Mouse (Mus musculus): ENCODE data around the gene Frmd5.

The Frmd5 gene

DNA sequence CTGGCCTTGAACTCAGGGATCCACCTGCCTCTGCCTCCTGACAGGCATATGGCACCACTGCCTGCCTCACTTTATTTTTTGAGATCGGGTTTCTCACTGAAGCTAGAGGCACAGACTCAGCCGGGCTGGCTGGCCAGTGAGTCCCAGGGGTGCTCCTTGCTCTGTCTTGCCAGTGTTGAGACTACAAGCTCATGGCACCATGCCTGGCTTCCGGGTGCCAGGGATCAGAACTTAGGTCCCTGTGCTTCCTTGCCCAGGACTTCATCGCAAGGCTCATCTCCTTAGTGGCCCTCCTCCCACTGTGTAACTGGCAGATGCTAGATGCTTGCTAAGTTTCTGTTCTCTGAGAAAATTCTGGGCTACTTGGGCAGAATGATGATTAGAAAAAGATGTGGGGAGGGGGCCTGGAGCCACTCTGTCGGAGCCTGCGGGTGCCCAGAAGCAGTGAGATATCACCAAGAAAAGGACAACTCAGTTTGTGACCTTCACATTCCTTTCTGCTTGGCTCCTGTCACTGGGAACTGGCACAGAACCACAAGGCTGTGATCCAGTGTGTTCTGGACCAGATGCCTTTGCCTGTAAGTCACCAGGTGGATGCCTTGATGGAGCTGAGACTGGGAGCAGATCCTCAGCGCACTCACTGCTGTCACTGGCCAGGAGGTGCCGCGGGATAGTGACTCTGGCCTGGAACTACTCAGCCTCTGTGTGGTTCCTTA, 192.2 kb downstream of the Frmd5 start:
- DNase-seq, result no peak

DNA sequence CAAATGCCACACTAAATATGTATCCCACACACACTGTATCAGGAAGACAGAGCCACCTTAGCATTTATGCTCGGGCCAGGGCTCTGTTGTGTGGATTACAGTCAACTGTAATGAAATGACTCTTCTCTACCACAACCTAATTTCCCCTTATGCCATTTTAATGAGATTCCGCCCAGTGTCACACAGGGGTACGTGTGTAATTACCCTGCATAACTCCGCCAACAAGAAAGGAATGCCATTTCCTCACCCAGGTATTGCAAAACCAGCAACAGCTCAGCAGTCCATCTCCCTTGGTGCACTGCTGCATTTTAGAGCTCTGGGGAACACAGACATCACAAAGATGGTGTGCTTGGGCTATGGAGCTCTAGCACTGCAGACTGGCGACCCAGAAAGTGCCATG, 194.8 kb downstream of the Frmd5 start:
- DNase-seq, result no peak

DNA sequence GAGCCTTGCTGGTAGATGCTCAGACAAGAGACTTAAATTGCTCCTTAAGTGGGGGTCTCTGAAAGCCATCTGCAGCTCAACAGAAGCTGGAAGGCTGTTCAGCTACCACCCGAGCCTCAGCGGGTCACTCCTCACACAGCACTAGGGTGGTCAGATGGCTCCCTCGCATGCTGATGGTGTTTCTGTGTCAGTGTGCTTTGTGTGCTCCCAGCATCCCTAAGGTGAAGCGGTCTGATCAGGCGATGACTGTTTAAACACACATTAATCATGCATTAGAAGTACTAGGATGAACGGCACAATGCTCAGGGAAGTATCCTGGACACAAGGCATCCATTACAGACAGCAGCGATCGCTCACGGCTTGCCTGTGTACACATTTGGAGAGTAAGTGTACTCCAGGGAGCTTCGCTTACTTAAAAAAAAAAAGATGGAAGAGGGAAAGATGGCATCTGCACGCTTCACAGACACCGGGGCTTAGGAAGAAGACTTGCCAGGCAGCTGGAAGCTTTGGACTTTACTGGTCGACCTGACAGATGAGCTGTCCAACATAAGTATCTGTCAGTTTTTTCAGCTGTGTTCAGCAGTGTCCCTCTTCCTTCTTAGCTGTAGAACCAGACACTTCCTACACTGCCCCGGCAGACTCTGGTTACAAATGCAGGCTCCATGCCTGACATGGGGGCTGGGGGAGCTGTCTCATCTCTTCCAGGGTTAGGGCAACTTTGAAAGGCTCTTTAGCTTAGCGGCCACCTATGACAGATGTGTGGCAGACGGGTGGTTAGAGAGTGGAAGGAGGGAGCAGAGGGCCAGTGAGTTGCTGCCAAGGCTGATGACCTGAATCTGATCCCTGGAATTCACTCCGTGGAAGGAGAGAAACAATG, 196.6 kb downstream of the Frmd5 start:
- no peak for DNase-seq

DNA sequence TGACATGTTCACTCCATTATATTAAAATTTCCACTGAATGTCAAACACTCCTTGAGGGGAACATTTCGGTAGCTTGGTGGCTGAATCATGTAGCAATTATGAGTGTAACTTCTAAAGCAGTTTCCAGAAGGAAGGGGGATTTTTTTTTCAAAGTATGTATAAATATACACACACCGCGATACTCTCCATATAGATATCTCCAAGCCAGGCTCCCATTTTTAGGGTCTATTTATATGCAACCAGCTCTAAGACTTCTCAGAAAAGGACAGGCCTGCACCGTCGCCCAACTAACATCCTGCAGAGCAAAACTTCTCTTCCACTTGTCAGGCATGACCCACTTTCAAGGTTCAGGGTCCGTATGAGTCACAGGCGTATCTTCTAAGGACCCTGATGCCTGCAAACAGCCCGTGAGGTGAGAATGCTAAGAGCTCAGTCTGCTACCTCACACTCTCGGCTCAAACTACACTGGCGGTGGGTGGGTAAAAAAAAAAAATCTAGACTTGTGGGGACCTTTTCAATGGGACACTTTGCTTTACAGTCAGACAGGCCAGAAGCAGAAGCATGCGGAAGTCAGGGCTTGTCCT, 197.7 kb downstream of the Frmd5 start:
- DNase-seq, result no peak

DNA sequence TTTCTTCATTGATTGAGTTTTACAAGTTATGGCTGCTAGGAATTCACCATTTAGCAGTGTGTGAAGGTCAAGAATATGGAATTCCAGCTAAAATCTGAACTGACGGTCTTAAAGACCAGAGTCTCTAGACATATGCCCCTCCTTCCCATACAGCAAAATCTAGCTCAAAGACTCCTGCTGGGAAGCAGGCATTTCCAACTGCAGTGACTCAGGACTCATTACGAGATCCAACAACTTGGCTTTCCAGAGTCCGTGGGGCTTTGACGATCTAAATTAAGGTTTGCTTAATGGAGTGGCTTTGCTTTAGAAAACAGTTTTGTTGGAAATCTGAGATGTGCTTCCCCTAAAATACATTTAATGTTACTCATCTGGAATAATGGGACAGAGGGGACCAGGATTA, 204.5 kb downstream of the Frmd5 start:
- no peak for DNase-seq

DNA sequence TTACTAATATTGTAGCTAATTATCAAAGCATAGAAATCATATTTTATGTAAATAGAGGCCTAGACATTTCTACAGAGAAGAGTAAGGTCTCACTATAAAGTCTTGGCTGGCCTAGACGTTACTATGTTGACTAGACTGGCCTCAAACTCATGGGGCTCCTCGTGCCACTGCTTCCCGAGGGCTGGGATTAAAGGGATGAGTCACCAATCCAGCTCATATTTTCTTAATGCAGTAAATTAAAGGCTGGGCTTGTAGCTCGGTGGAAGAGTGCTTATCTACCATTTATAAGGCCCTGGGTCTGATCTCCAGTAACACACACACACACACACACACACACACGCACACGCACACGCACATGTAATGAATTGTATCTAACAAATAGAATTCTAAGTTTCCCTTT, 205.3 kb downstream of the Frmd5 start:
- no peak for DNase-seq

DNA sequence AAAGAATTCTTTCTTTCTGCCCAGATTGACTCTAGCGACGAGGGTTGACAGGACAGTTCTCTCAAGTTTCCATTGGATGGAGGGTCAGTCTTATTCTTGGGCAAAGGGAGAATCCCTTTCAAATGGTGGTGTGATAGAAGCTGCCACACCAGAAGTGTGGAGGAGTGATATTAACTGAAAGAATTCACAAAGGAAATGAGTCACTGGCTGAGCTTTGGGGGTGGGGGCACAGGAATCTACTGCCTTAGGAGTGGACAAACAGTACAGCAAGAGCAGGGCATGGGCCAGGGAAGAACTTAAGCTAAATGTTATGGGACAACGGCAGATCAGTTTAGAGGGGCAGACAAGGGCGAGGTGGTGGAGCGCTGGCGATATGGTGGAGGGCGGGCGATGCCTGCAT, 206.2 kb downstream of the Frmd5 start:
- no peak for DNase-seq

DNA sequence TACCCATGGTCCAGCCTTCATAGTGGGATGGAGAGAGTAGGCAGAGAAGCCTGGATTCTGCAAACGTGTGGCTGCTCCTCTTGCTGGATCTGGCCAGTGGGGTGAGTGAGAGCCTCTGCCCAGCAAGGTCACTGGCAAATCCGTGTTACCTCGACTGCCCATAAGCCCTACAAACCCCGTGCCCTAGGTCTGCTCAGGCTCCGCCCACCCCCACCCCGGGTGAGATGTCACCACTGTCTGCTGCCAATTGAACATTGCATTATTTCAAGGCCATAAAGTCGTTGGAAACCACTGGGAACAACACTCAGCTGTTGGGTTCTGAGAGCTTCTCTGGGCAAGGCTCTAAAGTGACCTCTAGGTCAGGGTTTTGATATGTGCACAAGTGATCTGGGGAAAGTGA, 208.6 kb downstream of the Frmd5 start:
- DNase-seq, result no peak

DNA sequence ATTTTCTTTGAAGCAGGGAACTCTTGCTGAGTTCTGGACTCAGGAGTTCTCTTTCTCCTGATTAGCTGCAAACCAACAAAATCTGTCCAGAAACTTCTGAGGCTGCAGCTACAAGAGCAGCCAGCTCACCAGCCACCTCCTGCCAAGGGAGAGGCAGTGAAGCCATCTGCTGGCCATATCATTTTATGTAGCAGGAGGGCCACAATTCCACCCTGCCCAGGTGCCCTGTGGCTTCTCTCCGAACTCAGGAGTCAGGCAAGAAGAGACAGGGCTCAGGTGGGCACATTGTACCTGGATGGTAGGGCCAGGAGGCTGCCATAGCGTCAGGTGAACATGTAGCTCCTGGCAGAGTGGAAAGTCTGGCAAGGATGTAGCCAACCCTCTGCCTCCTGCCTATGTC, 210.3 kb downstream of the Frmd5 start:
- DNase-seq, result no peak

DNA sequence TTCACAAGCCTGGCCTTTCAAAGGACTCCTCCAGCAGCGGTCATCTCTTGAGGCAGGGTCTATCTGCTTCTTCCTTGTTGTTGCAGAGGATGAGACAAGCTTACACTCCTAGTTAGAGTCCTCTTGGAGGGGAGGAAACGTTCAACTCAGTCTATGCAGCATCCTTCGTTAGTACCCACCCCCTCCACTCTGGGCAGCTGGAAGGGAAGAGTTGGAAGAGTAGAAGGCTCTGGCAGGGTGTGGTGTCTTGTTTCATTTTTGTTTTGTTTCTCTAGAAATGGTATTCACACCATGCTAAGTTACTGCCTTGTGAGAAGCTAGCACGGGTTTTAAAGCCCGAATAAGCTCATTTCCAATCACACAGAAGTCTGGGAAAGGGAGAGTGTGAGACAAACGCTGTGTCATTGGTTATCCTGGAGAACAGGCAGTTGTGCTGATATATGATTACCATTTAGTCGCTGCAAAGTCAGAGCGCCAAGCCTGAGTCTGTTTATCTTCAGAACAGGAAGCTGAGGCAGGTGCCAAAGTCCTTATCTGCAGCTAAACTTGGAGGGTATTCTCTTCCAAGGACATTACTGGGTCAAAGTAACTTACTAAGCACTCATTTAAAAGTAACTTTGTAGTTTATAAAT, 212.1 kb downstream of the Frmd5 start:
- DNase-seq, result no peak

DNA sequence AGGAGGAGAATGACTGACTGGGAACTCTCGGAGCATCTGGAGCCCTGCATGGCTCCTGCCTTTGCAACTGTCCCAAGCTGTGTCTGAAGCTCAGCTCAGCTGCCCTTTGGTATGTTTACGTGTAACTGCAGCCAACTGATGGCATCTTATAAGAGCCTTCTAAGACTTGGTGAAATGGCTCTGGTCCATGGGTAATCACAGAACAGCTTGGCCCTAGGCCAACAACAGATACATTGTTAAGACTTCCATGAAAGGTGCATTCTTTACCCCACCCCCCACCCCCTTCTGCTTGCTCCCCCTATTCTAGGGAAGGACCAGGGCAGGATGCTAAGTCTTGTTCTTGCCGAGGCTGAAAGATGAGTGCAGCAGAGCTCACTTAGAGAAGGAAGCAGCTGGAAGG, 212.8 kb downstream of the Frmd5 start:
- DNase-seq, result no peak

DNA sequence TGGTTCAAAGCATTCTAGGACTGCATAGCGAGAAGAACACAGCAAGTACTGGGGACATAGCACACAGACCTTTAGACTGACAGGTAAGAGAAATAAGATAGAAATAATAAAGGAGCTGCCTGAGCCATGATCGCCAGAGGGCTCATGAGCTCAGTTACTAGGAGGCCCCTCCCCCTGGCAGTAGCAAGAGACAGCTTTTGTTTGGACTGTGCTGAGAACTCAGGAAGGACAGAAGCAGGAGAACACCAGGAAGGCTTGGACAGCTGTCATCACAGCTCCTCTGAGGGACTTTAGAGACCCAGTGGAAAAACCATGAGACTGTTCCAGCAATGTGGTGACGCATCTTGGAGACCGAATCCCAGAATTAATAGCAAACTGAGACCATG, 218.6 kb downstream of the Frmd5 start:
- no peak for DNase-seq

DNA sequence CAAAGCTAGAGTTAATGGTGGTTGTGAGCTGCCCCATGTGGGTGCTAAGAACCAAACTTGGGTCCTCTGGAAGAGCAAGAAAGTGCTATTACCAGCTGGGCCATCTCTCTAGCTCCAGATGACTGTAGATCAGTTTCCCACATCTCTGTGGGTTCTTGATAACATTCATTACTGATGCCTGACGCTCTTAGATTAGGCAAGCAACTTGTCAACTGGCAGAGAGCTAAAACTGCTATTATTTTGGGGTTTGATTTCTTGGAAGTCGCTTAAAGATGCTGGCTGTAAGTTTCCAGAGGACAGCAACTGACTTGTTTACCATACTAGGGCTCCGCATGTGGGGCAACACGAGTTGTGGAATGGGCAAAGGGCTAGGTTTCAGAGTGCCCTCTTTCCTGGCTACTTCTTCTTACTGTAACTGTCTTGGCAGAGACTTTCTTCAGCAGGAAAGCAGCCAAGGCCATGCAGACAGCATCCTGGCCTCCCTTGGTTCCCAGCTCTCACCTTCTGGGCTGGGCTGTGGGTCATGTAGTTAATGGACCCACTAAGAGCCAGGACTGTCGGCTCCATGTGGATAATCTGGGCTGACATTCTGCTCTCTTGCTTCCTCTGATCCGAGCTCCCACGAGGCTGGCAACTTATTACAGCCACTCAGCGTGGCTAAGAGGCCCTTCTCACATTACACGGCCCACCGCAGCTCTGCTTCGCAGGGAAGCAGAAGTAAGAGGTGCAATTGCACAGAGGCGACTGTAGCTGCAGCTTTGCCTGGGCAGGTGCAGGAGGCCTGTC, 219.2 kb downstream of the Frmd5 start:
- no peak for DNase-seq

DNA sequence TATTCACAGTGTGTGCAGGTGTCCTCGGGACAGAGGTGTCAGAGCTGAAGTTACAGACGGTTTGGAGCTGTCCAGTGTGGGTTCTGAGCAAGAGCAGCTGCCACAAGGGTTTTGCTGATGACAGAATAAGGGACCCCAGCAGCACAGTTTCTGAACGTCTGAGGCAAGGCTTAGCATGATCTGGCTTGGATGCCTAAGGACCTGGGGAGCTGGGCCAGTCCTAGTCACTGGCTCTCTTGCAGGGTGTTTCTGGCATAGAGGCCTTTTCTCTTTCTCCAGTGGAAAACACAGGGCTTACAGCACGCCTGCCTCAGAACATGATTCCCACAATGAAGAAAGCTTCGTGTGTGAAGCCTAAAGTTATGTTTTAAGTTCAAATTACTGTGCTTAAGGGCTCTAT, 222.2 kb downstream of the Frmd5 start:
- DNase-seq, result no peak

DNA sequence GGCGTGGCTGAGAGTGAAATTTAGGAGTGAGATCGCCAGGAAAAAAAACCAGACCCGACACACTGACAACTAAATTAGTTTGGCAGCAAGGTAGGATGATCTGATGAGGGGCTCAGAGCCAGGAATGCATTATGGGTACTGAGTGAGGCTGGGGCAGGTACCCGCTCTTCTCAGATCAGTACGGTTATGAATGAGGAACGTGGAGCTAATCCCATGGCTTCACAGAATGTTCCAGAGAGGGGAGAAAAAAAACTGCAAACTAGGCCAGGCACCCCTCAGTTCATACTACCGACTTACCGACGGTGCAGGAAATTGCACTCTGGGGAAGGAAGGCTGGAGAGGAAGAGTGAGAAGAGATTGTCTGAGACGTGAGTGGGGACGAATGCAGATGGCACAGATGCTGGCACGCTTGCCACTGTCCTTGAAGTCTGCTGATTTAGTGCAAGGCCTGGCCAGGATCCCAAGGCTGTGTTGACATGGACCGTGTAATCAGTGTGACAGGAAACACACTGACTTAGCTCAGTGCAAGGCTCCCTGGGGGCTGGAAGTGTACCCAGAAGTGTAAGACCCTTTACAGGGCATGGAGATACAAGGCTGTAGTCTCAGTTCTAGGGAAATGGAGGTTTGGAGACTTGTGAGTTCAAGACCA, 223.3 kb downstream of the Frmd5 start:
- peak in 1 of 2 experiments; percentile 16 for DNase-seq

DNA sequence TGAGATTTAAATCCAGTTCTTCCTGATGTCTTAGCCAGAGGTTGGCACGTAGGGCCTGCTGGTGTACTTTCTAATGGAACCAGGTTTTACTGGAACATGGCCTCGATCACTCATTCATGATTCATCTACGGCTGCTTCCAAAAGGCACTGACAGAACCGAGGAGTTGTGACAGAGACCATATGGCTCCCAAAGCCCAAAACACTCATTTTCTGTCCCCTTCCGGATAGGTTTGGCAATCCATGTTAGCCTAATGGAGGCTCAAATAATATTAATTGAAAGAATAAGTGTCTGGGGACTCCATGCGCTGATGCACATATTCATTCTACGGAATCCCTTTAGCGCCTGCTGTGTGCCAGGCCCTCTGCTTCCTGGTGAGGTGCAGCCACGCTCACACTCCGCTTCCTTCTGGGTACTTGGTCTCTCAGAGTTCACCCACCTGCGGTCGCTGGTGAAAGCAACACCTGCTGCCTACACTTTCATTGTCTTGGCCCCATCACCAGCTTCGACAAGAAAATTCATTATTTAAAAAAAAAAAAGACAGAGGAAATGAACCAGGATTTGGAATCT, 224.0 kb downstream of the Frmd5 start:
- DNase-seq, result no peak

DNA sequence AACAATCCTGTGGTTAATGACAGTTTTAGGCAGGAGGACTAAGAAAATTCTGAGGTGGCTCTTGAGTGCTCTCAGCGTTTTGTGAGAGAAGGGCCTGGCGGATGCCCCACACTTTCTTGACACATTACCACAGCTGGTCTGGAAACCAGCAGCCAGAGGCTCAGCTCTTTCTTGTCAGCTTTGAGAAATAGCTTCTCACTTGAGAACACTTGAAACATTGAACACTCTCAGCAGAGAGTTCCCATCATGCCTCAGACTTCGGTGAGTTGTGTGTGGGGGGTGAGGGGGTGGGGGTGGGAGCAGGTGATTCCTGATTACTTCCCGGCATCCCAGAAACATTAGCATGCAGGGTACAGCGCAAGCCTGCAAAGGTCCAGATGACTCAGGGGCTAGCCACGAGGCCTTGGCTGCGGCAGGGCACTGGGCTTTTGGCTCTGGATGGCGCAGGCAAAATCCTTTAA, 231.1 kb downstream of the Frmd5 start:
- DNase-seq, result no peak

DNA sequence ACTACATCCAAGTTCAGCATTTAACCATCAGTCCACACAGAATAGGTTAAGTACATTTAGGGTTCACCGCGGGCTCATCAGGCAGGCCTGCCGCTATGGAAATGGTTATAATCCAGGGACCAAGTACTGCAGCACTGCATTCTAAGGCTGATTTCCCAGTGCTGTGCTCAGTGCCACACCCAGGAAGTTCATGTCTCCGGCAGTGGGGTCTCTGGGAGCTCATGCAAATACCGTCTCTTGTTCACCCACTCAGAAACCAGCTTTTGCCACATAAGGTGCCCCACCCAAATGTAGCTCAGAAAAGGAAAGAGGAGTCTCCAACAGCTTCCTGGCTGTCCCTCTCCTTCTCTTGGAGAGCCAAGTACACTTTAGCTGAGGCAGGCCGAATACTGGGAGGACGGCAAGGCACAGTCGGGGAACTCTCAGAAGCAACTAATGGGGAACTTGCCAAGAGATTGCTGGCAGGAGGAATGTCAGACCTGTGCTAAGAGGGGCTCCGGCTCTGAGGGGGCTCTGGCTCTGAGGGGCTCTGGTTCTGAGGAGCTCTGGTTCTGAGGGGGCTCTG, 232.7 kb downstream of the Frmd5 start:
- DNase-seq, result no peak

DNA sequence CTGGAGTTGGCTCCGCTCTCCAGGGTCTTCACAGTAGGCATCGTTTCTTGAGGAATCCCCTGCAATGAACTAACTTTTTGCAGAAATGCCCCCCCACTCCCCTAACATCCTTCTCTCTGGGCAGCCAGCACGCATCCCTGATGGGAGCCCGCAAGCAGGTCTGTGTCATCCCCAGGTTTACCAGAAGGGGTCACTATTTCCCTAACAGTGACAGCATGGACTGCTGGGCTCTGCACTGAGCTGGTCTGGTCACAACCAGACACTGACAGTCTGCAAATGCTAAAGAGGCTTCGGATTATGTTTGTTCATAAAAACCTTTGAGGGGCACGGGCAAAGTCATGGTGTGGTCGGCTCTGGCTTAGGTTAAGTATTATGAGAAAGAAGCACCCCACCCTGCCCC, 235.1 kb downstream of the Frmd5 start:
- DNase-seq, result peak; percentile 57 to 78

DNA sequence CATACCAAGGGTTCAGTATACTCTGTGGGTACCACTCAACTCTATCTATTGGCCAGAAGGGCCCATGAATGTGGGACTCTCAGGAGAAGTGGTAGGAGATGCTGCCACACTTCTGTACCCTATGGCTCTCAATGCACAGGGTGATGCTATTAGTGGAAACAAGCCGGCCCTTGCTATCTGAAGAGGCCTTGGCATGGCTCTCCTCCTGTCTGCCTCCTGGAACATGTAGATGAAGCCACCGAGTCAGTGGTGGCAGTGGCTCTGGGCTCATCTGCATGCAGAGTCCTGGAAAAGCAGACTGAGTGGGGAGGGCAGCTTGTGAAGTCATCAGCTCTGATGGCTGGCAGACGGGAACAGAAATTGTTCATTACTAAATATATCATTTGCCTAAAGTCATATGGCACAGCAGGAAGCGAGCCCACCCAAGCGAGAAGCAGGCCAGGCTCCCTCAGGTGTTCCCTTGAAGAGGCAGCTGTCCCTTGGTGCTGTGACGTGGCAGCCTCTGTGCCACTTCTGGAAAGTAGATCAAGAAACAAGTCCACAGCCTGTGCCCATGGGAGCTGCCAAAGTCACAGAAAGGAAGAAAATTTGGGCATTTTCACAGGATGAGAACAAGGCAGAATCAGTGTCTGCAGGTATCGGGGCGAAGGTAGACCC, 235.8 kb downstream of the Frmd5 start:
- no peak for DNase-seq

DNA sequence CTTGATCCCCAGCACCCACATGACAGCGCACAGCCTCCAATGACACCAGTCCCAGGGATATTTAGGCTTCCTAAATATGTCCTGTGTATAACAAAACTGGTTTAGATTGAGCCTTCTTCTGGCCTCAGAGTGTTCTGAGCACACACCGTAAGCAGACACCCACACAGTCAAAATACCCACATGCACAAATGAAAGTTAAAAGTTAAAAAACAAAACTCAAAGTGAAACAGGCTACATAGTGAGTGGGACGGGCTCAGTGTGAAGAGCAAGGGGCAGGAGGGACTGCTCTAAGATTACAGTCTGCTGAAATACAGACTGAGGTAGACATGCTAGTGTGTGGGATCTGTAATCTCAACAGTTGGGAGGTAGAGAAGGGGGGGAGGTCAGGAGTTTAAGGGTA, 236.8 kb downstream of the Frmd5 start:
- no peak for DNase-seq

All from kidney, adult 8-10 months (tissue).